Mouse (Mus musculus): ENCODE data around the gene Cdk8.
"Not testable (repeated sequence)": the region's sequence is repeated elsewhere in the genome, so short reads cannot be mapped to it uniquely, and the experiment has no call there.

The Cdk8 gene

DNA sequence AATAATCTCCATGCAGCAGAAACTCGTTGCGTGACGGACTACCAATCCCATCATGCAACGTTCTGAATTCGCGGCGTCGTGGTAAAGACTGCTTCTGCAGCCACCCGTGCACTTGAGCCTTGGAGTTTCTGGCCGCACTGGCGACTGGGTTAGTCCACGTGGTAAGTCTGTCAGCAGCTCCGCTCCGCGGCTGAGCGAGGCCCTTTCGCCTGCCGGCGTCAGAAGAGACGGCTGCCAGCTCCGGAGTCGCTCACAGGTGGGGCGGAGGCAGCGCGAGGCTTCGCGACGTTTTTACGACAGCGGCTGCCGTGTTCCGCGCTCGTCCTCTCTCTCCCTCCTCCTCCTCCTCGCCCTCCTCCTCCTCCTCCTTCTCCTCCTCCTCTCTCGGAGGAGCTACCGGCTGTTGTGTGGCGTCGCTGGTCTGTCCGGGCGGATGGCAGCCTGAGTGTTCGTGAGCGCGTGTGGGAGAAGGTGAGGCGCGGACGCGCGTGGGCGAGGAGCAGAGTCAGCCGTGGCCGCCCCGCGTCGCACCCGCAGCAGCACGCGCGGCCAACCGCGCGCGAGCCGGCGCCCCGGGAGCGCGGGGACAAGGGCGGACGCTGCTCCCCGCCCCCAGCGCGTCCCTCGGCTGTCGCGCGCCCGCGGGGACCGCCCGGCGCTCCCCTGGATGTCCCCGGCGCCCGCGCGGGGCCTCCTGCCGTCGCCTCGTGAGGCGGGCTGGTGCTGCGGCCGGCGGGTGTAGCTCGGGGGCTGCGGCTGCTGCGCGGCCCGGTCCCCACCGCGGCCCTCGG lies at the start of gene Cdk8:
Cdk8 (plus strand) TSS at position 367 of the 791 bp plus-strand sequence.
- DNase-seq = peak; percentile 93

DNA sequence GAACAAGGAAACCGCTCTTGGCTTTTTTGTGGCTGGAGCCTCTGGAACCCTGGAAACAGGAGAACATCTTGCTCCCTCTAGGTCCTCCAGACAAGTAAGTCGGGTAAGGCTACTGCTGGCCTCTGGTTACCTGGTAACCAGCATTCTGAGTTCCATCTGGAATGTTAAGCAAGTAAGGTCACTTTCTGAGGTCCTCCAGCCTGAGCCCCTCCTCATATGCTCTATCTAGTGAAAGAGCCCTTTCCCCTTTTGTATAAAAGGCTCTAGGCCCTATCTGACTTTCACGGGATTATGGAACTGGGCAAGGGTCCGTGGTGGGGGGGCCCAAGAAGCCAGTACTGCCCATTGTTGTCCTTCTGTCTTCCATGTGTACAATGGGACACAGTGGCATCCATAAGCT lies 45.8 kb upstream of the Cdk8 start, which contains the start of gene 1700001J03Rik:
1700001J03Rik (minus strand) TSS at position 101 of the 400 bp plus-strand sequence.
- not testable (repeated sequence) for DNase-seq

DNA sequence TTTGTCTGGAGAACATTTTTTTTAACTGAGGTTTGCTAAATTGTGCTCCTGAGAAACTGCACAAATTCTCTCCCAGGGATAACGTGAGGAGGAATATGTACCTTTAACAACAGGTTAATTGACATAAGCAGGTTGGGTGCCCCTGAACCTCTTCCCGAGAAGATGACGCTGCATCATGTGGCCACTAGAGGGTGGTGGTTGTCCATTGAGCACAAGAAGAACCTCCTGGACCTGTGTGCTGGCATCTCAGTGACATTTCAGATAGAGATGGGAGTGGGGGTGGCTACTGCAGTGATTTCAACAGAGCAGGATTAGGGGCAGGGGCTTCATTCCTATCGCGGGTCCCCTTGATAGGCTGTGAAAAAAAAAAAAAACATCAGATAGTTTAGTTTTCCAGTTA lies 43.6 kb upstream of the Cdk8 start:
- DNase-seq = peak; percentile 43

DNA sequence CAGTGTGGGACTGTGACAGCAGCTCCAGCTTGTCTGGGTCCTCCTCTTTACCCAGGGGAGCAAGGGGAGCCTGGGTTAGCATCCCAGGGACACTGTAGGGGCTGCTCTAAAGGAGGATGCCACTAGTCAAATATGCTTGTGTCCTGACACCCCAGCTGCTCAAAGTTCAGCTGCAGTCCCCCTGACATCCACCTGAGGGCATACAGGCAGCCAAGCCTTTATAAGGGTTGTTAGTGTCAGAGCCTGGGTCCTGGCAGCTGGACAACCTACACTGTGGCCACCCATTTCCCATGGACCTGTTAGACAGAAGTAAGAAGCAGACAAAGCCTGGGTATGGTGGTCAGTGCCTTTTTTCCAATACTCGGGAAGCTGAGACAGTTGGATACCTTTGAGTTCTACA lies 42.9 kb upstream of the Cdk8 start:
- no peak for DNase-seq

DNA sequence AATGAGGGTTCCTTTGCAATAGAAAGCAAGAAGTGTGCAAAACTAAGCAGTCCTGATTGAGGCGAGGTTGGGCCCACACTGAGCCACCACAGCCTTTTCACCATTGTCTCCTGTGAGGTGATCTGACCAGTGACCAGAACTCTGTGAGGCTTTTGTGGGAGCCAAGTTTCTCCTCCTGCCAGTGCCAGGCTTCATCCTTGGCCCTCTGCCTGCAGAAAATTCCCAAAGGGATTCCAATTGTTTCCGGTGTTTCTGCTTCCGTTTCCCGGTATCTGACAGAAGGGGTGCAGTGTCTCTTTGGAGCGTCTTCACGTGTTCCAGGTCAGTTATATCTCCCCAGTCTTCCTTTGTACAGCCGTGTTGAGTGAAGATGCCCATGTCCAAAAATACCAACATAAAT lies 42.3 kb upstream of the Cdk8 start:
- no peak for DNase-seq

DNA sequence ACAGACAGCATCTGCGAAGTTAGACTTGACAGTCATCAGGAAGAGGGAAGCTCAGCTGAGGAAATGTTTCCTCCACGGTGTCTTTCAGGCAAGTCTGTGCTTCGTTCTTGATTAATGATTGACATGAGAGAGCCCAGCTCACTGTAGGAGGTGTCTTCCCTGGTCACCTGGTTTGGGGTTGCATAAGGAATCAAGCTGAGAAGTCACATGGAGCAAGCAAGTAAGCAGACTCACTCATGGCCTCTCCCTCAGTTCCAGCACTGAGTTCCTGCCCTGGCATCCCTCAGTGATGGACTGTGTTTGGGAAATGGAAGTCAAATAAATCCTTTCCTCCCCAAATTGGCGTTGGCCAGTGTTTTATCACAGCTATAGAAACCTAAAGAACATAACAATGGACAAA lies 40.9 kb upstream of the Cdk8 start:
- no peak for DNase-seq

DNA sequence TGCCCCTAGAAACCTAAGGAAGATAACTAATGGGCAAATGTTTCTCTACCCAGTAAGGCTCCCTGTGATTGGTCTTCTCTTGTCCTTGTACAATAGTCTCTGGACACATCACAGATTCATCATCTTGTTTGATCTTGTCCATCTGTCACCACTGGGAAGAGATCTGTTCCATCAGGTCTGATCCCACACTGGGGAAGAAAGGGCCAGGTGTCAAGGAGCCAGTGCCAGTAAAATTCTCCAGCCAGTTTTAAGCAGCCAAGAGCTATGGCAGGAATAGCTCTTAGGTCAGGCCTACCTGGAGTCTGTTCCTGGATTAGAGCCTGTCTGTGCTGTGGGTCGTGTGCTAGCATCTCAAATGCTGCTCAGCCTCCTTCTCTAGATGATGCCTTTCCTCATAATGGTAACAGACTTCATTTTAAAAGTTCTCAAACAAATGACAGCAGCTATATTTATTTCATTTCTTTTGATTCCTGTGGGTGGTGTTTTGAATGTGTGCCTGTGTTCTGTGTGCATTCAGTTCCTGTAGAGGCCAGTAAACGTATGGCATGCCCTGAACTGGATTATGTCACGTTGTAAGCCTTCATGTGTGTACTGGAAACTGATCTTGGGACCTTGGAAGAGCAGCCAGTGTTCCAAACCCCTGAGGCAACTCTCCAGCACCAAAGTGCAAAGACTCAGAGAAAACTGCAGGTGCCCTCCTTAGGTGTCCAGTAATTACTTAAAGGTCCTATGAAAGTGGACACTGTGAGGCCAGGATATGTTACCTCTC lies 40.3 kb upstream of the Cdk8 start:
- DNase-seq = no peak

DNA sequence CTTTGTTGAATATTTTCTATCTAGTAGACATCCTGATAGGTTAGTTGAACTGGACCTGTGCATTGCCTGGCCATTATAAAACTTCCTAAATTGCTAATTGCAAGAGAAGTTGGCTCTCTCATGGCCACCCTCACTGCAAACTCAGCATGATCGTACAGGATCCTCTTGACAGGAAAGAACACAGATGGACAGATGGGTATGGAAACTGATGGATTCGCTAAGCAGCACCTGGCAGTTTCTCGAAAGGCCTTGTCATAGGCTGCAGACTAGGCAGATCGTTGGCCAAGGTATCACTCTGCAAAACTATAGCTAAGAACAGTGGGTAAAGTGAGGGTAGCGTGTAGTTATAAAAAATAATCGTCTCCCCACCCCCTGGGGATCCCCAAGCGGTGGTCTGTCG lies 37.7 kb upstream of the Cdk8 start:
- no peak for DNase-seq

DNA sequence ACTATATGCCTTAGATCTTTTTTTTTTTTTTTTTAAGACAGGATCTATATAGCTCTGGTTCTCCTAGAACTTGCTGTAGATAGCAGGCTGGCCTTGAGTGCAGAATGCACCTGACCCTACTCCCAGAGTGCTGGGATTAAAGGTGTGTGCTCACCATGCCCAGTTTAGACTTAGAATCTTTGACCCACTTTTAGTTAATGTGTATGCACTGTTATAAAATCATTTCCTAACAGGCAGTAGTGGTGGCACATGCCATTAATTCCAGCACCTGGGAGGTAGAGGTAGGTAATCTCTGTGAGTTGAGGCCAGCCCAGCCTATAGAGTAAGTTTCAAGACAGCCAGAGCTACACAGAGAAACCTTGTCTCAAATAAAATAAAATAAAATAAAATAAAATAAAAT lies 32.0 kb upstream of the Cdk8 start:
- no peak for DNase-seq

DNA sequence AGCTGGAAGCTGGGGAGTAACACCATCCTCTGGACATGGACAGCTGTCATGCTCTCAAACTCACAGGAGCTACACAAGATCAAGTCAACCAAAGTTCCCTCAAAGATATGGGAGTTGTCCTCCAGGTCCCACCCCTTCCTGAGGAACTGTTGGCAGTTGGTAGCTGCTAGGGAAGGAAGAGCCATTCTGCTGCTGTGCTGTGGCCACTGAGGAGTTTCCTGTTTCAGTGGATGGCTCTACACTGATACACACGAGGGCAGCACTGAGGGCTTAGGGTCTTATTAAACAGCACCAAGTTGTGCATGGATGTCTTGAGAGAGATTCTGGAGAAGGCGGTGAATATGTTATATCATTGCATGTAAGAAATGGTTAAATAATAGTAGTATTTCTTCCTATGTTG lies 31.5 kb upstream of the Cdk8 start:
- no peak for DNase-seq

DNA sequence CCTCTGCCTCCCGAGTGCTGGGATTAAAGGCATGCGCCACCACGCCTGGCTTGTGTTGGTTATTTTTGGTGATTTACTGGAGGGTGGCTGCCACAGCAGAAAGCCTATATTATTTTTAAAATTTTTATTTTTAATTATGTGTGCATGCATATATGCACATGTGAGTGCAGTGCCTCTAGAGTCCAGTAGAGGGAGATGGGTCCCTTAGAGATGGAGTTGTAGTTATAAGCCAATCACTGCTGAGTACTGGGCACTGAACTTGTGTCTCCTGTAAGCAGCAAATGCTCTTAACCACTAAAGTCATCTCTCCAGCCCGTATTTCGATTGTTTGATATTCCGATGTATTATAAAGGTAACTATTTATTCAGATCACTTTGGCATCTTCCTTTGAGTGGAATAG lies 30.4 kb upstream of the Cdk8 start:
- no peak for DNase-seq

DNA sequence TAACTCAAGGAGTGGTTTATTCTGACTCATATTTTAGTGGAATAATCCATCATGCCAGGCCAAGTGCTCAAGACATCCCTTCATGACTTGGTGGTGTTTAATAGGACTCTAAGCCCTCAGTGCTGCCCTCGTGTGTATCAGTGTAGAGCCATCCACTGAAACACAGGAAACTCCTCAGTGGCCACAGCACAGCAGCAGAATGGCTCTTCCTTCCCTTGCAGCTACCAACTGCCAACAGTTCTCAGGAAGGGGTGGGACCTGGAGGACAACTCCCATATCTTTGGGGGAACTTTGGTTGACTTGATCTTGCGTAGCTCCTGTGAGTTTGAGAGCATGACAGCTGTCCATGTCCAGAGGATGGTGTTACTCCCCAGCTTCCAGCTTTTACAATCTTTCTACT lies 27.1 kb upstream of the Cdk8 start:
- no peak for DNase-seq

DNA sequence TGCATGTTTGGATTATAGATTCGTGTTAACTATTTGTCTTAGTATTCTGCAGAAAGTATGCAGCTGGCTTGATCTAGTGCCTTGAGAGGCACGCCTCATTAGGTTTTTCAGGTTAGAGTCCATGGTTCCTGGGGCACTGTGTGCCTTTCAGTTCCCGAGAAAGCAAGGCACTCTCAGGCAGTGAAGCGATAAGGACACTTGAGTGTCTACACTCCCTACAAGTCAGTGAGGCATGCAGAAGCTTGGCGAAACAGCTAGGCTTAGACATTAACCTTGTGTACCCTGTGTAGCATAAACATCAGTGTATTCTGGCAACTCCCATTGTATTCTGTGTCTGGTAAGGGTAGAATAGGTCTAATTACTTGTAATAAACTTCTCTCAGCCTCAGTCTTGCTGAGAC lies 25.5 kb upstream of the Cdk8 start:
- no peak for DNase-seq

DNA sequence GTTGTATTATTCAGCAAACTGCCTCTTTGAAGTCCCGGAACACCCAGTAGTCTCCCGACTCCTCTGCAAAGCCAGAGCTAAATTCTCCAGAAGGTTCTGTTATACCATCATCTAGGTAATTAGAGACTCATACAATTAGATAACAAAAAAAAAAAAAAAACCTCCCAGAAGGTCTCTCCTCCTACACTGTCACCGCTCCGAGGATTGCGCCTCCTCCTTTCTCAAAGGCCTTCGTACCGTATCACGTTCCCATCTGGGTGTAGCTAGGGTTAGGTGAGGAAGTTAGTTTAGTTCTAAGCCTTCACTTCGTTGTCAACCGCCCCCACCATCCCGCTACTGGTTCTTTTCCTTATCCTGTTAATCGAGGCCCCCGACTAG lies 10.5 kb upstream of the Cdk8 start:
- no peak for DNase-seq

DNA sequence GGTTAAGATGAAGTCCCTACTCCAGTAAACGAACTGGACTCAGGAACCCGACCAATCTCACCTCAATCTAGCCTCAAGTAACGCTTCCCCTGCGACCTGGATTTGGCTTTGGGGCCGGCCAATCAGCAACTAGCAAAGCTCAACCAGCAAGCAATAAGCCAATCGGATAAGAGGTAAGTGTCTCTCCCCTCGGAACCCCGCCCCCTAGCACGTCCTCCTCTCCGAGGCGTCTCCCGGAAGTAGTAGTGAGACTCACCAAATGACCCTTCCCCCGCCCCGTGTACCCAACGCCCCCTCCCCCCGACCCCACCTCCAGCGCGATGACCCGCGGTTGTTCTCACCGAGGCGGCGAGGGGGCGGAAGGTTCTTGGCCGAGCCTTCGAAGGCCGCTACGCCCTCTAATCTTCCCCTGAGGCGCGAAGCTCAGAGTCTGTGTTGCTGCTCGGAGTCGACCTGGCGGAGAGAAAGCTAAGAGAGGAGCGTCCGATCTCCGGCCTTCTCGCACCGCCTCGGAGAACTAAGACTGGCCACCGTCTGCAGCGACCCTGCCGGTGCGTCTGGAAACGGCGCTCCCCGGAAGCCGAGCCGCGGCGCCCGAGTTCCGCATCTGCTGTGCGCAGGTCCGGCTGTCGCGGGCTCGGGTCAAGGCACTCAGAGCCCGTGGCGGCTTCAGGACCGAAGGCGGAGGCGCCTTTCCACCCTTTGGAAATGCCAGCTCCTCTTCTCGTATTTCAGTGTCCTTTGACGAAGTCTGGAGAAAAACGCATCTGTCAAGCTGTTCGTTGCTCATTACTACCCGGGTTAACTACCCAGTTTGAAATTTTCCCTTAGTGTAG lies 9.9 kb upstream of the Cdk8 start, which contains the start of gene Rnf6:
Rnf6 (minus strand) TSS at position 677 of the 836 bp plus-strand sequence.
- DNase-seq = peak; percentile 93

DNA sequence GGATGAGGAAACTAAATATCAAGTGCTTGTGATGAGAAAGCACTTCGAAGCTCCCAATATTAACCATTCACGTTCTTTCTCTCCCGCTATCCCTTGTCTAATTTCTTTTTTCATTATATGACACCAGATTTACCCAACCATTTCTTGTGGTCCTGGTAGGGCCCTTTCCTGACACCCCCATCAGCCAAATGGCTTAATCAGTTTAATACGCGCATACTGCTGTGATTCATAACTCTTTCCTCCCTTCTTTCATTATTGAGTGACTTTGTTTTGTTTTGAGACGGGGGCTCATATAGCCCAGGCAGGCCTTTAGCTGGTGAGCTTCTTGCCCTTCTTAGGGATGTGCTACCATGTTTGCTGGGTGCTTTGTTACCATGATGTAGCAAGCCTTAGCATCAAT lies 9.3 kb upstream of the Cdk8 start:
- DNase-seq = no peak

DNA sequence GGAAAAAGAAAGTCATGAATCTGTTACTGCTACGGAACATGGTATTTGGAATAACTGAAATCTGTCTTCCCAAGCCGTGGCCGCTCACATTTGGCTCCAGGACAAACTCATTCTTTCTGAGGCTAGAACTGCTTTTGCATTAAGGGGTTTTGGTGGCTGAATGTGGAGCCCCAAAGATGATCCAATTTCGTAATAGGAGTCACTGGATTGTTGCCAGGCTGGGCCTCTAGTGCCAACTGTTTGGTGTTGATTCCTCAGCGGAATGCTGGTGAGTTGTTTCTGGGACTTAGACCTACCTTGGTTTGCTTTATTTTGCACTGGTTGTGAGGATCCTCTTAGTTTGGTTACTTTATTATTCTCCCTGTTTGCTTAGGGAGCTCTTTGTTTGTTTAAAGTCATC lies 7.2 kb upstream of the Cdk8 start:
- no peak for DNase-seq

DNA sequence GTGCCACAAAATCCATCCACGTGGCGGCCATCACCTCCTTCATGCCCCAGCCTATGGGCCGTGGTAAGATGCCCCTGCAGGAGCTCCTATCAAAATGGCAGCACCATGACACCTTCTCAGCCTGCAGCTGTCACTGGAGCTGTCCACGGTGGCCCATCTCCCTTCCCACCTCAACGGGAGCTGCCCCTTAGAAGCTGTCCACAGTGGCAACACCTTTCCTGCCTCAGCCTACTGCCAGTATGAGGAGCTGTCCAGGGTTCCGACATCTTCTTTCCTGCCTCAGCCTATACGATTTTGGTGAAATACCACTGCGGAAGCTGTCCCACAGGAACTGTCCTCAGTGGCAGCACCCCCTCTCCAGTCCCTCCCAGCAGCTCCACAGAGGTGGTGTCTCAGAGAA lies 3.5 kb upstream of the Cdk8 start:
- DNase-seq = no peak

DNA sequence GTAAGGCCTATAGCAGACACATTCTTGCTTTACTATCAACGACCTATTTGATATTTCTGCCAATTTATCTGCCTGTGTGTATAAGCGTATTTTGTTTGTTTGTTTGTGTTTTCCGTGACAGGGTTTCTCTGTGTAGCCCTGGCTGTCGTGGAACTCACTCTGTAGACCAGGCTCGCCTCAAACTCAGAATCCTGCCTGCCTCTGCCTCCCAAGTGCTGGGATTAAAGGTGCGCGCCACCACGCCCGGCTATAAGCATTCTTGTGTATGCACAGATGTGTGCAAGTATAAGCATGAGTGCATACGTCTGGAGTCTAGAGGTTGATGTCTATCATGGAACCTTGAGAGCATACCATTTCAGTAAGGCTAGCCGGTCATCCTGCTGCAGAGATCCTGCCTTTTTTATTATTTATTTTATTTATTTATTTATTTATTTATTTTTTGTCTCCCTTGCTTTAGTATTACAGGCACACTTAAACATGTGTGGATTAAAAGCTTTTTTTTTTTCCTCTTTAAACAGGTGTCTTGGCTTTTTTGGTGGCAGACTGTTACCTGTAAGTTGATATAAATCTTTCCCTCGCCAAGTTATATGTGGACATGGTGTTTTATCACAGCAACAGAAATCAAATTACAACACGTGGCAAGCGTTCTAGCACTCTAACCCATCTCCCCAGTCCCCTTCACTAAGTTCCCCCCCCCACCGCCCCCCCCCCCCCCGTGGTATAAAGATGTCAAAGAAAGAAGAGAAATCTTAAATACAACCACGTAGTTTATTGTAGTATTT lies 970 bp upstream of the Cdk8 start:
- DNase-seq = no peak

DNA sequence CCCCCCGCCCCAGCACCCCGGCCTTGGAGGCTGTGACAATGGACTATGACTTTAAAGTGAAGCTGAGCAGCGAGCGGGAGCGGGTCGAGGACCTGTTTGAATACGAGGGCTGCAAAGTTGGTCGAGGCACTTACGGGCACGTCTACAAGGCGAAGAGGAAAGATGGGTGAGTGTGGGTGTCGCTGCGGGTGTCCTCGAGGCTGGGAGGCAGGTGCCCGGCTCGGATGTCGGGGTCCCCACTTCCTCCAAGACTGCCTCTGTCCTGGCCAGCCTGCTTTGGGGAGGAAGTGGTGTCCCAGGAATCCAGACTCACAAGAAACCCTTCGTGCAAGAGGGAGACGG lies 596 bp downstream of the Cdk8 start:
- no peak for DNase-seq

DNA sequence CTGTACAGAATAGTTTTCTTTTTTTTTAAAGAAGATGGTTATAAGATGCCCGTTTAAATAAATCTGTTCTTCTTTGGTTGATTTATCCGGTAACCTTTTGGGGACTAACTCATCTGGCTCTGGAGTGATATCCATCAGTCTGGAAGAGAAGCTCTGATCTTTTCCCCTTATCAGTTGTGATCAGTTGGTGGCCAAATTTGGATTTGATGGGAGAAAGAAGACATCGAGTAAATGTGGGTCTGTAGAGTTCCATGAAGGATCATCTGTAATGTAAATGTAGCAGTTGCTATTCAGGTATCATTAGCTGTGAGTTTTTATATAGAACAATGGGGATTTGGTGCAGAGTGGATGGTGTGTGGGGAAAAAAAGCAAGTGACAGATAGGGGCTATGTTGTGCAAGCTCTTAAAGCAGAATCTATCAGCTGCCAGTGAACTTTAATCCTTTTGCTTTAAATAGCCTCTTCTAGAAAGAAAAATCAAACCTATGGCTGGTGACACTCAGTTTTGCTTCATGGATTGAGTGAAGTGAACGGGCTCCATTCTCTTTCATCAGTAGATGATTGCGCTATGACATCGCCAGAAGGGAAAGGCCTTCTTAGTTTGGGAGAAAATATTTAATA lies 1.1 kb downstream of the Cdk8 start:
- no peak for DNase-seq

DNA sequence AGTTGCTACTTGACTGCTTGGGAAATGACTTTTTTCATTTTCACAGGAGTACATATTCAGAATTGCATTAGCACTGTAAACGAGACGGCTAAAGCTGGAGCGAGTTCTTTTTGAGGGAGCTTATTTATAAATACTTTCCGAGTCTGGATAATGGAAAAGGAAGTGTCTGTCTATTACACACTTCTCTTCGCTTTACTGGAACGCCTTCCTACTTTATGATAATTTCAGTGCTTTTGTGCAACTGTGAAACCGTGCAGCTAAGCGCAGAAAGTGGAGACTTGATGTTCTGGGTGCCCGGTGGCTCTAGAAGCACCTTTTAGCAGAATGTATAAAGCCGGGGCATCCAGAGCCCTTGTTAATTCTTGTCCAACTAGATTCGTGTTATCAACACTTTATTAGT lies 1.8 kb downstream of the Cdk8 start:
- no peak for DNase-seq

All from right cerebral cortex, postnatal 25 days (tissue).